In genomic region chr7:80888595-80888994, GRCm38 (mm10) we compare ENCODE assay signal across 1 mouse cellular context.
TF ChIP-seq lines count a peak whose summit lies in the region.

No protein-coding gene starts in this region.

TF ChIP-seq in ES-E14, 5 proteins besides CTCF, POLR2A, EP300 and RAD21:
- no peak for TF ChIP-seq MAFK (IDR thresholded peaks at IDR 0.05; ENCODE audit: insufficient read depth, low read depth, low read length)
- TF ChIP-seq ZNF384 (IDR thresholded peaks at IDR 0.05; ENCODE audit: low read depth, low read length): no peak
- no peak for TF ChIP-seq HCFC1 (IDR thresholded peaks at IDR 0.05; ENCODE audit: borderline replicate concordance, insufficient read depth, low read length)
- no peak for TF ChIP-seq CHD2 (IDR thresholded peaks at IDR 0.05; ENCODE audit: low read depth, low read length)
- no peak for TF ChIP-seq ZC3H11A (IDR thresholded peaks at IDR 0.05; ENCODE audit: borderline replicate concordance, low read depth, low read length)
